Mouse (Mus musculus): ENCODE results near the gene Simc1. TPM values are rescaled to one million over a fixed set of nuclear protein-coding genes. Genes with fewer than 3 reads are reported as not detected.

Simc1 gene
- polyA plus RNA-seq (2012; rRNA removed), result 15.9 and 25.4 TPM in 2 replicates

GRCm38 (mm10) chr13:54503604-54504521, at the start of gene Simc1:
Simc1 (plus strand) TSS chr13:54503779.

DNA sequence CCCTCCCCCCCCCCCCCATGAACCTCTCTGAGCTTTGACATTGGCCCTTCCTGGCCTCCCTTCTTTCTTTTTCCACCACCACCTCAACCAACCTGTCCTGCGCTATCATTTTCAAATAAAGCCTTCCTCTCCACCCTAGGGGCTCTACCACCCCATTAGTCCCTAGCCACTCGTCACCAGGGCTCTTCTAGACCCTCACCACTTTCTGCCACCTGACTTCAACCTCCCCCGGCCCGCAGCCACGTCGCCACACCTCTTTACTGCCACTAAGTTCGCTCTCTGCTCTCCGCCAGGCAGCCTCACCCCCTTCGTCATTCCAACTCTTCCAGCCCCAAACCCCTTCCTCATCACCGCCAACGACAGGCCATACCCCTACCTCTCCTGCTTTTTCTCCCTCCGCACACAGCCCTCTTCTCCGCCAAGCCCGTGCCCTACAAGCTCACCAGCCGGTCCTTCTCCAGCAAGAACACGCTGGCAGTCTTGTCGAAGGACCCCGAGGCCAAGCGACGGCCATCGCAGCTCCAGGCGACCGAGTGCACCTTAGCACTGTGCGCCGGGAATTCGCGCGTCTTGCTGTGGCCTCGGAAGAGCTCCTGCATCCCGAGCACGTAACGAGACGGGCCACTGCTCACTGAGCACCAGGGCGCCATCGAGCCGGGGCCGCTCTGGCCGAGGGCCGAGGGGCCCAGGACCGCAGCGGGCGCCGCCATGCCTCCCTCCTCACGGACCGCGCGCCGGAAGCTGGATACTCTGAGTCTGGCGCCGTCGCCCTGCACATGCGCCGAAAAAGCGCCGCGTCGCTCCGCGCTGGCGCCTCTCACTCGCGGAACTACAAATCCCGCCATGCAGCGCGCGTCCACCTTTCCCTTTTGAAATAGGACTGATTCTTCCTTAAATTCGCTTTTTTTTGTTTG, 35.2 kb upstream of the Simc1 start, which contains the start of gene Thoc3:
Gene Thoc3 (minus strand): TSS at position 752 of the 914 bp plus-strand sequence.

GRCm38 (mm10) chr13:54565201-54565581, 61.6 kb downstream of the Simc1 start, which contains the start of gene 4833439L19Rik:
4833439L19Rik (minus strand) TSS chr13:54565435.

DNA sequence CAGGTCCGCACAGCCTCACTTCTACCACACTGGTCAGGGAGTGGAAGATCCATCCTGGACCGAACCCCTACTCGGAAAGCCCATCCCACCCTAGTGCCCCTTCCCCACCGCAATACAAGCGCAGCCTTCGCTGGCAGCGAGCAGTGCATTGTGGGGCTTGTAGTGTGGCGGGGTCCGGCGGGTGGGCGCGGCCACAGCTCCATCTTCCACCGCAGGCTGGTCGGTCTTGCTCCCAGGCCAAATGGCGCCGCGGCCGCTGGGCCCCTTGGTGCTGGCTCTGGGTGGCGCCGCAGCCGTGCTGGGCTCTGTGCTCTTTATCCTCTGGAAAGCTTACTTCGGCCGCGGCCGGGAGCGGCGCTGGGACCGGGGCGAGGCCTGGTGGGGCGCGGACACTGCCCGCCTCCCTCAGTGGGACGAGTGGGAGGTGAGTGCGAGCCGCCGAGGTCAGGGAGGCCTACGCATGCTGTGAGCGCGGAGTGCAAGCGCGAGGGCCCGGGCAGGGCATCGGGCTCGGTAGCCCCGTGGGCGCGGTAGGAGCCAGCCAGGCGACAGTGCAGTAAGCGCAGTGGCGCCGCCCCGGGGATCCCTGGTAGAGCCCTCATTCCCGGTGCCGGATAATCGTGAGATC, 71.4 kb downstream of the Simc1 start, which contains the start of gene Arl10:
Gene Arl10 (plus strand): TSS at position 162 of the 628 bp plus-strand sequence.

DNA sequence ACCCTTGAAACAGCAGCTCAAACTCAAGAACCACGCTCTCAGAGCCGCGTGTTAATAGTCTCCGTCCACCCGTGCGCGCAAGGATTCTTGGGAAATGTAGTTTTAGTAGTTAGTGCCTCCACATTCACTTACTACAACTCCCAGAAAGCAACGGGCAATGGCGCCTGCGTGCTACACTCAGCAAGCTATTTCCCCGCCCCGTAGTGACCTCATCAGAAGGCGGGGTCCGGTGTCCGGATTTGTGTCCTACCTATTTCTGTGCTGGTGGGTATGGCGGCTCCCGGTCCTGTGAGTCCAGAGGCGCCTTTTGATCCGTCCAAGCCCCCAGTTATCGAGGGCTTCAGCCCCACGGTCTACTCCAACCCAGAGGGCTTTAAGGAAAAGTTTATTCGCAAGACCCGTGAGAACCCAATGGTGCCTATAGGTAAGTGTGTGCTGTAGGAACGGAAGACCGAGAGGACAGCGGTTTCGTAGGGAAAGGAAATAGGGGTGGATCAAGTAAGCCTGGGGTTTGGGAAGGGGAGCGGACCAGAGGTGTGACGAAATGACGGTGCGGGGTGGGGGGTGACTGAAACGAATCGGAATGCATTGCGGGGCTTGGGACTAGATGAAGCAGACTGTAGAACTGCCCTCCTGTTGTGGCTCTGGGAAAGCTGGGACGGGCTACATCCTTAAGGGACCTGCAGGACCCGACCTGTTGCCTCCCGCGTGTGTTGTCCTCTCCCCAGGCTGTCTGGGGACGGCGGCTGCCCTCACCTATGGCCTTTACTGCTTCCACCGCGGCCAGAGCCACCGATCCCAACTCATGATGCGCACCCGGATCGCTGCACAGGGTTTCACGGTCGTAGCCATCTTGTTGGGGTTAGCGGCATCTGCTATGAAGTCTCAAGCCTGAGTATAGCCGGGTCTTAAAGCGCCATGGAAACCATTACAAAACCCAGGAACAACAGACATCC, 86.7 kb downstream of the Simc1 start, which contains the start of the genes Nop16 and Higd2a:
Gene Nop16 (minus strand): TSS at position 95 of the 956 bp plus-strand sequence.
Gene Higd2a (plus strand): TSS at position 212 of the 956 bp plus-strand sequence.

Other genes starting within 250 kb of the Simc1 start
- gene Cplx2, start 132.4 kb upstream of the Simc1 start, polyA plus RNA-seq (2012; rRNA removed), result 26.4 and 34.4 TPM in 2 replicates
- 60.4 and 87.4 TPM in 2 replicates for gene Thoc3, start 34.9 kb upstream of the Simc1 start, polyA plus RNA-seq (2012; rRNA removed)
- gene 4833439L19Rik, start 61.7 kb downstream of the Simc1 start, polyA plus RNA-seq (2012; rRNA removed), result 96.1 and 123 TPM in 2 replicates
- 36.7 and 66.8 TPM in 2 replicates for gene Arl10, start 71.2 kb downstream of the Simc1 start, polyA plus RNA-seq (2012; rRNA removed)
- gene Nop16, start 86.3 kb downstream of the Simc1 start, polyA plus RNA-seq (2012; rRNA removed), result 54.7 and 57.8 TPM in 2 replicates
- gene Higd2a, start 86.4 kb downstream of the Simc1 start, polyA plus RNA-seq (2012; rRNA removed), result 56.6 and 82.0 TPM in 2 replicates
- 16.9 and 33.2 TPM in 2 replicates for gene Cltb, start 107.6 kb downstream of the Simc1 start, polyA plus RNA-seq (2012; rRNA removed)
- 57.7 and 76.1 TPM in 2 replicates for gene Faf2, start 118.0 kb downstream of the Simc1 start, polyA plus RNA-seq (2012; rRNA removed)
- gene Rnf44, start 190.1 kb downstream of the Simc1 start, polyA plus RNA-seq (2012; rRNA removed), result 105 and 157 TPM in 2 replicates
- 0.26 and 0.36 TPM in 2 replicates for gene Cdhr2, start 197.7 kb downstream of the Simc1 start, polyA plus RNA-seq (2012; rRNA removed)
- 16.2 and 27.4 TPM in 2 replicates for gene Gprin1, start 246.1 kb downstream of the Simc1 start, polyA plus RNA-seq (2012; rRNA removed)

Data from central nervous system, embryonic 11.5 days (tissue).